In genomic region chr4:123050681-123051211, GRCm38 (mm10) we compare ENCODE assay signal across 8 mouse cellular contexts. TPM values are rescaled to one million over a fixed set of nuclear protein-coding genes. Genes with fewer than 3 reads are reported as not detected.
A peak's percentile ranks its signal among the peaks of the same experiment; 100 is the strongest.
DNase-seq lines count a peak whose midpoint lies in the region; ATAC-seq lines count a peak whose summit lies in the region.

No protein-coding gene starts in this region.

- H3K36me3 ChIP-seq in hindbrain, embryonic 12.5 days = peaks cover 59% of the 10 kb centered on the region

- peaks cover 35% of the 10 kb centered on the region for H3K4me1 ChIP-seq in hindbrain, embryonic 12.5 days

- peak; percentile 91 for ATAC-seq in hindbrain, embryonic 12.5 days (ENCODE audit: low FRiP score)

- peak overlapping the region; percentile 74 for H3K27ac ChIP-seq in hindbrain, embryonic 12.5 days

- no peak overlapping the region for H3K4me3 ChIP-seq in hindbrain, embryonic 12.5 days

- no peak overlapping the region for H3K9ac ChIP-seq in hindbrain, embryonic 12.5 days

- no peaks in the 10 kb centered on the region for H3K27me3 ChIP-seq in hindbrain, embryonic 12.5 days

- H3K9me3 ChIP-seq in hindbrain, embryonic 12.5 days (replicated peaks) = no peaks in the 10 kb centered on the region

- WGBS in hindbrain, embryonic 12.5 days = 54% methylated on average over 5 of the region's 5 CpGs

- no peak overlapping the region for H3K4me2 ChIP-seq in hindbrain, embryonic 12.5 days (replicated peaks)

- peak; percentile 36 for DNase-seq in ES-CJ7 (ENCODE audit: low read depth, low spot score)
- DNase-seq in brain, adult 2 months (ENCODE audit: low read depth, low spot score) = peak; percentile 77
- peak; percentile 77 to 81 for DNase-seq in frontal cortex, postnatal 10 days (ENCODE audit: low spot score in 2 of 2)
- peak; percentile 73 to 80 for DNase-seq in layer of hippocampus, postnatal 10 days (ENCODE audit: low spot score in 2 of 2)
- peak; percentile 90 for DNase-seq in lung, postnatal 14 days
- DNase-seq in right cerebral cortex, adult 2 months (ENCODE audit: low spot score in 2 of 2) = peak; percentile 29 to 58
- peak; percentile 76 for DNase-seq in urinary bladder, postnatal 25 days (ENCODE audit: low spot score)

RNA-seq across cellular contexts. Expression of gene Trit1, which starts 34.3 kb away (rescaled TPM):
- 23.3 and 26.7 TPM in 2 replicates for polyA plus RNA-seq in hindbrain, embryonic 12.5 days (2016; fragmentation: Nextera tagmentation; extraction: Ambion mirVana)
- 10 to 100 TPM; 24.5 to 29.2 TPM for total RNA-seq in layer of hippocampus, postnatal 10 days (2021)

RNA-seq across cellular contexts. Expression of gene Bmp8b, which starts 54.2 kb away (rescaled TPM):
- 0.33 and 0.44 TPM in 2 replicates for polyA plus RNA-seq in hindbrain, embryonic 12.5 days (2016; fragmentation: Nextera tagmentation; extraction: Ambion mirVana)
- under 1 TPM; 0.42 to 0.71 TPM for total RNA-seq in layer of hippocampus, postnatal 10 days (2021)

RNA-seq across cellular contexts. Expression of gene Mycl, which starts 55.3 kb away (rescaled TPM):
- polyA plus RNA-seq in hindbrain, embryonic 12.5 days (2016; fragmentation: Nextera tagmentation; extraction: Ambion mirVana) = 103 and 105 TPM in 2 replicates
- total RNA-seq in layer of hippocampus, postnatal 10 days (2021) = 10 to 100 TPM; 53.5 to 59.1 TPM

Comparison
In these comparisons a context has a peak if more than half of its experiments do, and no peak if none do; other contexts are left out.
1. DNase-seq: peak in every context shown above with its lines; median percentile 90 in lung, postnatal 14 days; 79 in frontal cortex, postnatal 10 days; 77 in brain, adult 2 months; 76 in layer of hippocampus, postnatal 10 days; 76 in urinary bladder, postnatal 25 days; 44 in right cerebral cortex, adult 2 months; 36 in ES-CJ7.